Mouse (Mus musculus): ENCODE measurements at regions not wholly inside any gene's neighbourhood (a gene's known extent, or its start where the extent isn't known, plus 50 kb on each side); places are given as distances from the start of the nearest gene placed in this dataset.
"Not testable (repeated sequence)": the region's sequence is repeated elsewhere in the genome, so short reads cannot be mapped to it uniquely, and the experiment has no call there.

- Histone ChIP-seq H3K4me3 (ENCODE audit: low read depth, low read length) (no peak overlapping the region), H3K4me1 (ENCODE audit: control insufficient read depth, insufficient read depth, low read length) (no peaks in the 10 kb centered on the region), H3K27ac (ENCODE audit: low read depth, low read length) (no peak overlapping the region), H3K36me3 (ENCODE audit: control insufficient read depth, insufficient read depth, low read length) (no peaks in the 10 kb centered on the region), H3K9me3 (replicated peaks; ENCODE audit: control insufficient read depth, low read length) (no peaks in the 10 kb centered on the region), H3K4me2 (ENCODE audit: low read length) (no peak overlapping the region), H3K9ac (ENCODE audit: low read length) (no peak overlapping the region), H3K27me3 (replicated peaks; ENCODE audit: control insufficient read depth, insufficient read depth, low read length) (no peaks in the 10 kb centered on the region)
- ATAC-seq (no peak), DNase-seq (ENCODE audit: low spot score) (no peak)
- WGBS = 75% methylated on average over 4 of the region's 4 CpGs
These were observed 682.1 kb upstream of the Grid2 start for GRCm38 (mm10) chr6:62573611-62574010.

- H3K4me1 ChIP-seq (ENCODE audit: control insufficient read depth, insufficient read depth, low read length) = no peaks in the 10 kb centered on the region
- no peak overlapping the region for H3K27ac ChIP-seq (ENCODE audit: low read depth, low read length)
- no peaks in the 10 kb centered on the region for H3K36me3 ChIP-seq (ENCODE audit: control insufficient read depth, insufficient read depth, low read length)
- WGBS = 32% methylated on average over 5 of the region's 5 CpGs
- DNase-seq (ENCODE audit: low spot score) (peak; percentile 69), ATAC-seq (peak; percentile 55; the same call in 1 of the 2 replicates)
- no peaks in the 10 kb centered on the region for H3K9me3 ChIP-seq (replicated peaks; ENCODE audit: control insufficient read depth, low read length)
- no peaks in the 10 kb centered on the region for H3K27me3 ChIP-seq (replicated peaks; ENCODE audit: control insufficient read depth, insufficient read depth, low read length)
- H3K4me2 ChIP-seq (ENCODE audit: low read length) = no peak overlapping the region
- H3K4me3 ChIP-seq (ENCODE audit: low read depth, low read length) = no peak overlapping the region
- no peak overlapping the region for H3K9ac ChIP-seq (ENCODE audit: low read length)
These were observed 679.5 kb upstream of the Grid2 start for GRCm38 (mm10) chr6:62576200-62576599.

DNA sequence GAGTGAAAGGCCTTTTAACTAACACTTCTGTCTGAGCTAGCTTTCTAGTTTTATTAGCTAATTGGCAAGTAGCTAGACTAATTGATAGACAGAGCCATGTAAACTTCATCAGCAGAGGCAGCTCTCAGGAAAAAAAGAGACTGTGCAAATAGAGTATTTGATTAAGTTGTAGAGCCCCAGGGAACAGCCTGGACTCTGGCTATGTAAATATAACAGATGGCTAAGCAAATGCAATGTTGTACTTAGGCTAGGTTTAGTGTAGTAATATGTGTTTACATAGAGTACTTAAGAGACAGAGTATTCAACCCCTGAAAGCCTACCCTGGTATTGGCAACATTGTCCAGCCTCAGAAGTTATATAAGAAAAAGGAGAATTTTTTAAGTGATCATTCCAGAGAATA lies 635.1 kb upstream of the Grid2 start:
- no peak overlapping the region for H3K4me3 ChIP-seq (ENCODE audit: low read depth, low read length)
- peak; percentile 18 for DNase-seq (ENCODE audit: low spot score)

DNA sequence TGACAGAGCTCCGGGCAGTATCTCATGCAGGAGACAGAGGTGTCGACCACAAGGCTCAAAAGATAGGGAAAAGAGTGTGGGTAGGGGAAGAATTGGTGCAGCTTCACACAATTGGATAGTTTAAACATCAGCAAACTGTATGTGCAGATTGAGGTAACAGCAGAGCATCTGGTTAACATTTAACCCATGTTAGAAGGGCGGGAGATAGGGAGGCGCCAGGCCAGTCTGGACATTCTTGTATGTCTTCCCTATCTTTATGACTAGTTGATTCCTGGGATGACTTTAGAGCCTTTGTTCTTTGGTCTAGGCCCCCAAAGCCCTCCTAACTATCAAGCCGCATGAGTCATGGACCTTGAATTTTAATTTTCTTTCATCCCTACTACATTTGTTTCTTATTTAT lies 587.6 kb upstream of the Grid2 start:
- H3K4me2 ChIP-seq (ENCODE audit: low read length); H3K27ac ChIP-seq (ENCODE audit: low read depth, low read length); H3K27me3 ChIP-seq (replicated peaks; ENCODE audit: control insufficient read depth, insufficient read depth, low read length); H3K4me3 ChIP-seq (ENCODE audit: low read depth, low read length); H3K9me3 ChIP-seq (replicated peaks; ENCODE audit: control insufficient read depth, low read length); DNase-seq (ENCODE audit: low spot score); ATAC-seq; H3K4me1 ChIP-seq (ENCODE audit: control insufficient read depth, insufficient read depth, low read length); H3K9ac ChIP-seq (ENCODE audit: low read length); H3K36me3 ChIP-seq (ENCODE audit: control insufficient read depth, insufficient read depth, low read length): not testable (repeated sequence)
- WGBS = 90% methylated on average over 5 of the region's 5 CpGs

More for the DNA sequence above, 635.1 kb upstream of the Grid2 start:
- Histone ChIP-seq H3K4me1 (ENCODE audit: control insufficient read depth, insufficient read depth, low read length) (no peaks in the 10 kb centered on the region), H3K9ac (ENCODE audit: low read length) (no peak overlapping the region), H3K4me2 (ENCODE audit: low read length) (no peak overlapping the region), H3K27me3 (replicated peaks; ENCODE audit: control insufficient read depth, insufficient read depth, low read length) (no peaks in the 10 kb centered on the region), H3K36me3 (ENCODE audit: control insufficient read depth, insufficient read depth, low read length) (no peaks in the 10 kb centered on the region), H3K27ac (ENCODE audit: low read depth, low read length) (no peak overlapping the region), H3K9me3 (replicated peaks; ENCODE audit: control insufficient read depth, low read length) (no peaks in the 10 kb centered on the region)
- no peak for ATAC-seq

- no peaks in the 10 kb centered on the region for H3K9me3 ChIP-seq (replicated peaks; ENCODE audit: control insufficient read depth, low read length)
- H3K4me2 ChIP-seq (ENCODE audit: low read length) = no peak overlapping the region
- DNase-seq (ENCODE audit: low spot score) = peak; percentile 7
- H3K4me1 ChIP-seq (ENCODE audit: control insufficient read depth, insufficient read depth, low read length) = no peaks in the 10 kb centered on the region
- H3K27me3 ChIP-seq (replicated peaks; ENCODE audit: control insufficient read depth, insufficient read depth, low read length) = no peaks in the 10 kb centered on the region
- H3K36me3 ChIP-seq (ENCODE audit: control insufficient read depth, insufficient read depth, low read length) = no peaks in the 10 kb centered on the region
- H3K27ac ChIP-seq (ENCODE audit: low read depth, low read length) = no peak overlapping the region
- 64% methylated on average over 6 of the region's 6 CpGs for WGBS
- no peak for ATAC-seq
- H3K9ac ChIP-seq (ENCODE audit: low read length) = no peak overlapping the region
- no peak overlapping the region for H3K4me3 ChIP-seq (ENCODE audit: low read depth, low read length)
These were observed 537.3 kb upstream of the Grid2 start for GRCm38 (mm10) chr6:62718389-62718788.

GRCm38 (mm10) chr6:62719541-62720155 lies 536.0 kb upstream of the Grid2 start:
- ATAC-seq = no peak
- WGBS = 76% methylated on average over 5 of the region's 5 CpGs
- no peak for DNase-seq (ENCODE audit: low spot score)
- H3K27me3 ChIP-seq (replicated peaks; ENCODE audit: control insufficient read depth, insufficient read depth, low read length) = no peaks in the 10 kb centered on the region
- H3K27ac ChIP-seq (ENCODE audit: low read depth, low read length) = no peak overlapping the region
- H3K9ac ChIP-seq (ENCODE audit: low read length) = no peak overlapping the region
- no peak overlapping the region for H3K4me2 ChIP-seq (ENCODE audit: low read length)
- no peak overlapping the region for H3K4me3 ChIP-seq (ENCODE audit: low read depth, low read length)
- no peaks in the 10 kb centered on the region for H3K9me3 ChIP-seq (replicated peaks; ENCODE audit: control insufficient read depth, low read length)
- no peaks in the 10 kb centered on the region for H3K36me3 ChIP-seq (ENCODE audit: control insufficient read depth, insufficient read depth, low read length)
- H3K4me1 ChIP-seq (ENCODE audit: control insufficient read depth, insufficient read depth, low read length) = no peaks in the 10 kb centered on the region
